Mouse (Mus musculus) megakaryocyte progenitor cell, adult 5-6 weeks (primary cell): ENCODE measurements around the gene Cd79b. TPM values are rescaled to one million over a fixed set of nuclear protein-coding genes. Genes with fewer than 3 reads are reported as not detected.
"Not testable (repeated sequence)": the region's sequence is repeated elsewhere in the genome, so short reads cannot be mapped to it uniquely, and the experiment has no call there.

Experiments used
- ATAC-seq: replicated peaks from 2 replicates; pipeline ENCODE4 v1.8.0; 2016; ENCODE audit warnings: mild to moderate bottlenecking, moderate TSS enrichment, inconsistent platforms; ENCODE audit not compliant: poor library complexity
- total RNA-seq, 2 experiments: library from RNA; stranded (forward) in 1 of 2; stranded (reverse) in 1 of 2; fragments of 157-497, 149-512 nt in 1 of 2; fragments of 200-1000 nt in 1 of 2; gene quantifications; 2 replicates each; pipeline versions ENCODE4 v1.2.3 to v1.2.4; 2015 to 2017

Gene Cd79b
- 47.2 and 51.9 TPM in 2 replicates for total RNA-seq (2015)
- total RNA-seq (2017): 29.6 and 30.9 TPM in 2 replicates

DNA sequence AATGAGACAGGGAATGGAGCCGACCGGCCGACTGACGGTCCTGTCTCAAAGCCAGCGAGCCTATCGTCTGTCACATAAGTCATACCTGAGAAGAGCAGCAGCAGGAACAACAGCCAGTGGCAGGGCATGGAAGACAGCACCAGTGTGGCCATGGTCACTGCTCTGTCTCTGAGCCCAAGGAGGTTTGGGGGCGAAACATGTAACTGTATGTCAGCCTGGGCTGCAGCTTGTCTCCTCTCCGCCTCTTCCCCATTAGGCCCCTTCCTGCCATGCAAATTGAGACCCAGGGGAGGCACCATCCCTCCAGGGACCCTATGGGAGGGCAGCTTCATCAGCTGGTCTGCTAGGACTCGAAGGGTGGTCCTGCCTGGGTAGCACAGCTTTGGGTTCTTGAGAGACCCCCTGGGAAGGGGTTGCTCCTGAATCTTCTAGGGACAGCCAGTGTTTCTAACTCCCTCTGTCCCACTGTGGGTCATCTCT, at the start of gene Cd79b:
TSS of gene Cd79b (minus strand) at position 430 of the 480 bp plus-strand sequence.
- peak; percentile 41 for ATAC-seq

GRCm38 (mm10) chr11:106359350-106359749, 44.8 kb upstream of the Cd79b start:
- peak; percentile 68 for ATAC-seq

DNA sequence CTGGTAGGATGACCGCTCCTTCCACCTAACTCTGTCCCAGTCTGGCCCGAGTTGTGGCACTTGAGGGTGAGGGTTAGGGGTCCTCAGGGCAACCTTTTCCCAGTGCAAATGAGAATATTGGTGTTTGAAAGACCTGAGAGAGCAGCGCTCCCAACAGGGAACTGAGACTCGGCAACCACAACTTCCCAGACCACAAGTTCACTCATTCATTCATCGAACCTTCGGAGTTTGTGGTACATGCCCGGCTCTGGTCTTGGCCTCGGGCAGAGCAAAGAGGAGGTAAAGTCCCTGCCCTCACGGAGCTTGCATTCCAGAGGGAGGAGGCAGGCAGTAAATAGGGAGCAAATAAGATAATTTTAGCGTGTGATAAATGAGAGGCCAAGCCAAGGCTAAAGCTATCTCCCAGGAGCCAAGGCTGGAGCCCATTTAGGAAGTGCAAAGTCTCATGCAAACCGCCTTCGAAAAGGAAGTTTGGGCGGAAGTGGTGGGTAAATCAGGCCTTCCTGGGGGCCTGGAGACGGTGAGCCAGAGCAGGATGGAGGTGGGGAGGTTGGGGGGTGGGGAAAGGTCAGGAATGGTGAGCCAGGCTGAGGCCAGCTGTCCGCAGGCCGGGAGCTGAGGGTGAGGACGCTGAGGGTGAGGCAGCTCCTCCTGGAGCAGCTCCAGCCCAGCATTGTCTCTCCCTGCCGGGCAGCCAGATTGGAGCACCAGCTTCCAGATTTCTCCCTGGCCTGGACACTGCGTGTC, 41.0 kb upstream of the Cd79b start:
- ATAC-seq: peak; percentile 66

- no peak for ATAC-seq
These were observed 39.6 kb upstream of the Cd79b start for GRCm38 (mm10) chr11:106354181-106354580.

DNA sequence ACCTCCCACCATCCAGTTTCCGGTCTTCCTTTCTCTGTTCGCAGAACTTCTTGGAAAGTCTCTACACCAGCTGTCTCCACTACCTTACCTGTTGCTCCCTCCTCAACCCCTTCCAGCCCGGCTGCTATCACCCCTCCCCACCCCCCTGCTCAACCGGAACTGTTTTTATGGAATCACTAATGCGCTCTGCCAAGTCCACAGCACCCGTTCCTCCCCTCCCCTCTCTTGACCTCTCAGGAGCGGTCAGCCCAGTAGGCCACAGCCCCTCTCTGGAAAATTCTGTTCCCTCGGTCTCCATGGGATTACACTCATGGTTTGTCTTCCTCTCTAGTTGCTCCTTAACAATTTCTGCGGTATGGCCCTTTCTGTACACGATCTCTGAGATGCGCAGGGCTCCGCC, 38.6 kb upstream of the Cd79b start, which contains the start of gene Scn4a:
TSS of gene Scn4a (minus strand) at position 101 of the 400 bp plus-strand sequence.
- ATAC-seq: no peak

DNA sequence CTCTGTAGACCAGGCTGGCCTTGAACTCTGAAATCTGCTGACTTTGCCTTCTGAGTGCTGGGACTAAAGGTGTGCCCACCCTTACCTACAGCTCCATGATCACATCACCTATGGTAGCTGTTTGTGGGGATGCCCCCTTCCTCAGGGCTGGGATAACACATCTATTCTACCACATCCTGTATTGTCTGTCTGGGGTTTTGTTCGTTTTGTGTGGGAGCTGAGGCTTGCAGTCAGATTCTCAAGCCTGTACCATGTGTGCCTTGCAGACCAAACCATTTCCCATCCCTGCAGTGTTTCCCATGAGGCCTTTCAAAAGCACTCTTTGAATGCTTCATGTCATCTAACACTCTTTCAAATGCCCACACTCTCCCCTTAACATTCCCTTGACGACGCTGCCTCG, 37.4 kb upstream of the Cd79b start:
- ATAC-seq: no peak

GRCm38 (mm10) chr11:106351253-106351652, 36.7 kb upstream of the Cd79b start:
- no peak for ATAC-seq

DNA sequence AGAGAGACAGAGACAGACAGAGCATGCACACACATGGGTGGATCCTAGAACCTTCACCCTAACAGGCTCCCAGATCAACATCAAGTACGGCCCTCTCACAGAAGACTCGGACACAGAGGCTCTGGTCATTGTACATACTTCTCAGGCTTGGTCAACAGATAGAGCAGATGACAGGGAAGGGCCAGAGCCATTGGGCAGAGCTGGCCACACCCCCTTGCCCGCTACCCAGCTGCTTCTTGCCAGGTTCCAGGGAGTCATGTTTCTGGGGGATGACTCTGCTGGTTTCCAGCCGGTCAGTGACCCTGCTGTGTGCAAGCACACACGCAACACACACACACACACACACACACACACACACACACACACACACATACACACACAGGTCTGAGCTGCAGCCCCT, 36.3 kb upstream of the Cd79b start:
- no peak for ATAC-seq

DNA sequence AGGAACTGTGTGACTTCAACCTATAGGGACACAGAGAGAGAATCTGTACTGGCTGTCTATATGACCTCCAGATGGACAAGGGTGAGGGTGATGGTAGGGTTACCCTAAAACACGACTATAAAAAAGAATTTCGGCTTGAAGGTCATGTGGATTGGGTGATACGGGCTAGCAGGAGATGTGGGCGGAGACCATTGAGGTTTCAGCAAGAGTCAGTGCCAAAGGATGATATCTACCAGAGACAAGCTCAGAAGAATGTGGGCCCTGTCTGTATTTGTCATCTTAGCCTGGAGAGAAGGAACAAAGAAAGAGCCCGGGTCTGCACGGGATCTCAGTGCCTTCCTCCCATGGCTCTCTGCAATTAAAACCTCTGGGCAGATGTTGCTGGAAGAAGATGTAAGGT, 35.2 kb upstream of the Cd79b start:
- peak; percentile 67 for ATAC-seq

- no peak for ATAC-seq
These were observed 30.3 kb upstream of the Cd79b start for GRCm38 (mm10) chr11:106344910-106345309.

- ATAC-seq: peak; percentile 42
These were observed 26.5 kb upstream of the Cd79b start for GRCm38 (mm10) chr11:106340990-106341520.

- ATAC-seq: not testable (repeated sequence)
These were observed 24.8 kb upstream of the Cd79b start for GRCm38 (mm10) chr11:106339323-106339722.

DNA sequence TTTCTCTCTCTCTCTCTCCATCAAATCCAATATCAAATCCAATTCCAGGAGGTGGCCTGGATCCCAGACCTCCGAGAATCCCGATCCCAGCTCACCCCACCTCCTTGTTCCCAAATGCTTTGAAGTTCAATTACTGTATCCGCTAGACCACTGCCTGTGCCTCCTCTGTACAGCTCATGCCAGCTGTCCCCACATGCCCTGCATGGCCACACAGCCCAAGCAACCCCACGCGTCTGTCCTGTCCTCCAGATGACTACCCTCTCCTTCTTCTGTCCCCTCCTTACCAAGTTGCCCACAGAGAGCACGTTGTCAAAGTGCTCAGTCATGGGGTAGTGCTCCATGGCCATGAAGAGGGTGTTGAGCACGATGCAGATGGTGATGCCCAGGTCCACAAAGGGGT, 24.3 kb upstream of the Cd79b start:
- ATAC-seq: no peak

DNA sequence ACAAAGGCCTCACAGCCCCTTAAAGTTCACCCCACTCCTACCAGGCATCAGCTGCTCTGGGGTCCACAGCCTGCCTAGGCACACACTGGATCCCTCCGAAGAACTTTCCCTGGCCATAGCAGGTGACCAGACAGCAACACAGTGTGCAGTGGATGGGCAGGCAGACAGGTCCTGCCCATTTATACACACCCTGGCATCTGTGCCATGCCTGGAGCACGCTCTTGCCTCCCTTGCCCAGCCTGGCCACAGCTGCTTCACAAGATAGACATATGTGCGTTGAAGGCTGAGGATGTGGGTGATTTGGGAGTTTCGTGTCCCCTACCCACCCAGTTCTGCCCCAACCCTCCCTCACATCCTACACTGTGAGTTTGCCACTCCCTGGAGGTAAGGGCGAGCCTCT, 23.5 kb upstream of the Cd79b start:
- ATAC-seq: no peak

- ATAC-seq: no peak; the same call in 1 of the 2 replicates
These were observed 19.5 kb upstream of the Cd79b start for GRCm38 (mm10) chr11:106334066-106334465.

GRCm38 (mm10) chr11:106332458-106332857, 17.9 kb upstream of the Cd79b start:
- no peak for ATAC-seq

GRCm38 (mm10) chr11:106329682-106330081, 15.1 kb upstream of the Cd79b start:
- peak; percentile 86 for ATAC-seq

DNA sequence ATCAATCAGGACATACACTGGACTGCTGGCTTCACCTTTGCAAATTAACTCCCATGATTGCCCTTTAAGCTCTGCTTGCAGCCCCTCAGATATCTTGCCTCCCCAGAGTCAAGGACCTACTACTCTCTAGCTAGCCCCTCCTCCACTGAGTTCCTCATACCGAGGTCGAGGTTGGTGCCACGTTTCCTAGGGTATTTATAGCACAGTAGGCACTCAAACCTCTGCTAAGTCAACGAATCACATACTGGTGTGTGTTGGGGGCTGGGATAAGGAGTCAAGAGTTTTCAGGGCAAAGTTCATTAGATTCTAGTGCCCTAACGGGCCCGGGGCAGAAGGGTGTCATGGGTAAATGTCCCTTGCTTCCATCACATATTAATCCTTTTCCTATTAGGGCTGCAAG, 14.6 kb upstream of the Cd79b start:
- ATAC-seq: no peak; the same call in 1 of the 2 replicates

DNA sequence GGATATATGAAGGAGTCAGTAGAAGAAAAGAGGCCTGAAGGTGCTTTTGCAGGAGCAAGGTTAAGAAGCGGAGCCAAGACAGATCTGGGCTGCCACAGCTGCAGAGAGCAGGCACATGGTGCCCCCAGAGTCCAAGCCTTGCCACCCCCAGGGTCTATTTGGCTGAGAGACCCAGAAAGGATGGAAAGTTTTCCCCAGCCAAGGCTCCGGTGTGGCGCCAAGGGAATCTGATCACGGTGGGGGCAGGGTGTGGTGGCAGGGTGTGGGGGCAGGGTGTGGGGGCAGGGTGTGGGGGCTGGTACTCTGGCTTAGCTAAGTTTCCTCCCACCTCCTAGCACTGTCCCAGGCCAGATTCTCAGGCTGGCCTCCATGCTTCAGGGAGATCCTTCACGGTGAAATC, 14.0 kb upstream of the Cd79b start:
- no peak for ATAC-seq

- no peak for ATAC-seq
These were observed 11.9 kb upstream of the Cd79b start for GRCm38 (mm10) chr11:106326475-106326874.

DNA sequence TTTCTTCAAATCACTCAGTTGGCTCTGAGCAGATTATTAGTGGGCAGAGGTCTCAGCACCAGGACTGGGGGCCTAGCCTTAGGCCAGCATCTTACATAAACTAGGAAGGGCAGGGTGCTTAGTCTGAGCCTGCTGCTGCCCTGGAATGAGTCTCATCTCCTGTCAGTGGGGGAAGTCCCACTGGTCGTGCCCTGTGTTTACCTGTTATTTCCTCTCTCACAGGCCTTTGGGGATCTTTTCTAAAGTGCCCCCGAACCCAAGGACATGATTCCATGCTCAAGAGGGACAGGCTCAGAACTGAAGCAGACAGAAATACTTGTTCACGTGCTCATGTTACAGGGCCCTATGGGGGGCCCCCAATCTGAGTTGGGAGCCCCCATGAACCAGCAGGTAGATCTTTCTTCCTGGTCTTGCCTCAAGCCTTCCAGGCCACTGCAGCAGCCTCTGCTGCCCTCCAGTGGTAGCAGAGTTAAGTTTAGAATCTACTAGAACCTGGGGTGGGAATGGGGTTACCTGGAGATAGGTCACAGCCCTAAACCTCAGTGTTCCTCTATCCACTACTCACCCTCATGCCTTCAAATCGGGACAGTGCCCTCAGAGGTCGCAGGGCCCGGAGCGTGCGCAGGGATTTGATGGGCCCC, 11.1 kb upstream of the Cd79b start:
- ATAC-seq: peak; percentile 56

- ATAC-seq: no peak
These were observed 10.3 kb upstream of the Cd79b start for GRCm38 (mm10) chr11:106324858-106325257.
